In genomic region chr1:159819511-159819910, GRCm38 (mm10) we compare ENCODE assay signal across 12 mouse cellular contexts.
DNase-seq lines count a peak whose midpoint lies in the region; ATAC-seq and TF ChIP-seq lines count a peak whose summit lies in the region.
"Had no signal": no experiment of that assay in that cellular context is flagged by ENCODE, and none has a peak within 500 bp of the region (broad histone marks: within the 10 kb centered on the region; RNA-seq: fewer than 3 reads in every experiment).

No protein-coding gene starts in this region.

- no peak for TF ChIP-seq CTCF in forebrain, postnatal 0 days (IDR thresholded peaks at IDR 0.05; ENCODE audit: low read depth)

- no peak overlapping the region; the same call in 1 of the 2 replicates for H3K9ac ChIP-seq in forebrain, postnatal 0 days
- H3K9ac ChIP-seq in forebrain, embryonic 12.5 days, result no peak overlapping the region
- no peak overlapping the region for H3K9ac ChIP-seq in midbrain, embryonic 14.5 days (replicated peaks; ENCODE audit: low read length)
- H3K9ac ChIP-seq in midbrain, embryonic 13.5 days (replicated peaks), result no peak overlapping the region
- H3K9ac ChIP-seq: liver, embryonic 14.5 days; neural tube, embryonic 12.5 days had no signal

- H3K9me3 ChIP-seq in forebrain, postnatal 0 days (ENCODE audit: low read length), result no peaks in the 10 kb centered on the region
- H3K9me3 ChIP-seq in forebrain, embryonic 12.5 days, result no peaks in the 10 kb centered on the region
- H3K9me3 ChIP-seq in midbrain, embryonic 14.5 days (ENCODE audit: control insufficient read depth, low read length), result no peaks in the 10 kb centered on the region
- no peaks in the 10 kb centered on the region for H3K9me3 ChIP-seq in midbrain, embryonic 13.5 days
- H3K9me3 ChIP-seq: neural tube, embryonic 12.5 days had no signal

- H3K4me3 ChIP-seq in forebrain, postnatal 0 days (ENCODE audit: low read depth, low read length), result no peak overlapping the region
- no peak overlapping the region for H3K4me3 ChIP-seq in forebrain, embryonic 12.5 days (replicated peaks)
- H3K4me3 ChIP-seq in midbrain, embryonic 14.5 days (replicated peaks; ENCODE audit: low read depth, low read length), result no peak overlapping the region
- H3K4me3 ChIP-seq in midbrain, embryonic 13.5 days (replicated peaks), result no peak overlapping the region
- H3K4me3 ChIP-seq: neural tube, embryonic 12.5 days had no signal

- H3K4me2 ChIP-seq in forebrain, postnatal 0 days (ENCODE audit: low read depth), result no peak overlapping the region
- H3K4me2 ChIP-seq in forebrain, embryonic 12.5 days, result no peak overlapping the region
- H3K4me2 ChIP-seq in midbrain, embryonic 14.5 days (ENCODE audit: low read length), result no peak overlapping the region
- no peak overlapping the region for H3K4me2 ChIP-seq in midbrain, embryonic 13.5 days (replicated peaks)
- H3K4me2 ChIP-seq: neural tube, embryonic 12.5 days had no signal

- no peaks in the 10 kb centered on the region for H3K27me3 ChIP-seq in forebrain, postnatal 0 days (ENCODE audit: insufficient read depth, low read length)
- H3K27me3 ChIP-seq in forebrain, embryonic 12.5 days, result no peaks in the 10 kb centered on the region
- H3K27me3 ChIP-seq in midbrain, embryonic 14.5 days (ENCODE audit: control insufficient read depth, insufficient read depth, low read length), result no peaks in the 10 kb centered on the region
- H3K27me3 ChIP-seq in midbrain, embryonic 13.5 days, result no peaks in the 10 kb centered on the region
- H3K27me3 ChIP-seq: neural tube, embryonic 12.5 days had no signal

- 0 out of 2 replicates have a peak overlapping the region, but pooled peaks have one; percentile 21 for H3K27ac ChIP-seq in forebrain, postnatal 0 days (ENCODE audit: low read depth, low read length)
- H3K27ac ChIP-seq in forebrain, embryonic 12.5 days, result no peak overlapping the region
- H3K27ac ChIP-seq in midbrain, embryonic 14.5 days (replicated peaks; ENCODE audit: low read depth, low read length), result no peak overlapping the region
- no peak overlapping the region for H3K27ac ChIP-seq in midbrain, embryonic 13.5 days
- H3K27ac ChIP-seq: liver, embryonic 14.5 days; neural tube, embryonic 12.5 days had no signal

- peaks cover 13% of the 10 kb centered on the region for H3K4me1 ChIP-seq in forebrain, postnatal 0 days (ENCODE audit: insufficient read depth)
- H3K4me1 ChIP-seq in forebrain, embryonic 12.5 days, result no peaks in the 10 kb centered on the region
- H3K4me1 ChIP-seq in midbrain, embryonic 14.5 days (ENCODE audit: control insufficient read depth, insufficient read depth, low read length), result no peaks in the 10 kb centered on the region
- no peaks in the 10 kb centered on the region for H3K4me1 ChIP-seq in midbrain, embryonic 13.5 days (replicated peaks)
- H3K4me1 ChIP-seq: neural tube, embryonic 12.5 days had no signal

- 31% methylated on average over 3 of the region's 3 CpGs for WGBS in forebrain, postnatal 0 days
- WGBS in forebrain, embryonic 12.5 days, result 47% methylated on average over 3 of the region's 3 CpGs
- 48% methylated on average over 3 of the region's 3 CpGs for WGBS in midbrain, embryonic 14.5 days
- 50% methylated on average over 3 of the region's 3 CpGs for WGBS in midbrain, embryonic 13.5 days

- H3K36me3 ChIP-seq in forebrain, postnatal 0 days (ENCODE audit: insufficient read depth), result no peaks in the 10 kb centered on the region
- H3K36me3 ChIP-seq in forebrain, embryonic 12.5 days (replicated peaks), result no peaks in the 10 kb centered on the region
- H3K36me3 ChIP-seq in midbrain, embryonic 14.5 days (ENCODE audit: control insufficient read depth, insufficient read depth, low read length), result no peaks in the 10 kb centered on the region
- no peaks in the 10 kb centered on the region for H3K36me3 ChIP-seq in midbrain, embryonic 13.5 days
- H3K36me3 ChIP-seq: neural tube, embryonic 12.5 days had no signal

- no peak for ATAC-seq in forebrain, postnatal 0 days
- ATAC-seq in forebrain, embryonic 12.5 days (ENCODE audit: low FRiP score), result no peak
- ATAC-seq in midbrain, embryonic 14.5 days (ENCODE audit: low FRiP score, low TSS enrichment), result no peak
- ATAC-seq in midbrain, embryonic 13.5 days, result no peak
- ATAC-seq: intestine, embryonic 16.5 days had no signal

- no peak for DNase-seq in forebrain, postnatal 0 days
- peak; percentile 40 for DNase-seq in midbrain, embryonic 14.5 days
- peak; percentile 24 to 34 for DNase-seq in layer of hippocampus, postnatal 36 days
- DNase-seq in right cerebral cortex, postnatal 25 days, result peak; percentile 45
- DNase-seq in natural killer cell, adult 2 months (ENCODE audit: low spot score in 2 of 2), result no peak
- no peak for DNase-seq in lung, postnatal 4 days
- DNase-seq: gastrocnemius, postnatal 14 days had no signal

Comparison
In these comparisons a context has a peak if more than half of its experiments do, and no peak if none do; other contexts are left out.
1. DNase-seq: peak in midbrain, embryonic 14.5 days (single experiment), layer of hippocampus, postnatal 36 days (2 of 2) and right cerebral cortex, postnatal 25 days (single experiment); none in forebrain, postnatal 0 days (single experiment), natural killer cell, adult 2 months (0 of 2) and lung, postnatal 4 days (0 of 2).